Mouse (Mus musculus) embryonic facial prominence, embryonic 11.5 days (tissue): ENCODE data around the gene Trdn. TPM values are rescaled to one million over a fixed set of nuclear protein-coding genes. Genes with fewer than 3 reads are reported as not detected.

Source experiments
- ATAC-seq: fragments of 200-750 bp; cut with Nextera tagmentation; replicated peaks from 2 replicates; pipeline ENCODE4 v1.8.0; 2017; ENCODE audit warnings: low read depth; ENCODE audit not compliant: insufficient number of reproducible peaks, low FRiP score, low TSS enrichment
- DNase-seq: peaks from one replicate; pipeline ENCODE4 v3.0.0-alpha.2; 2015; ENCODE audit warnings: low spot score
- H3K27ac ChIP-seq: fragments of 300-500 bp; sonication (generic); replicated peaks from 2 replicates; pipeline ENCODE4 v1.5.1; 2014; ENCODE audit warnings: mild to moderate bottlenecking, low read depth, low read length, control low read depth
- H3K27me3 ChIP-seq: fragments of 300-500 bp; sonication (generic); 2 replicates; pipeline ENCODE4 v1.6.1; 2014; ENCODE audit warnings: mild to moderate bottlenecking, low read length, moderate library complexity, mixed read lengths; ENCODE audit not compliant: control insufficient read depth, insufficient read depth
- H3K36me3 ChIP-seq: fragments of 300-500 bp; sonication (generic); replicated peaks from 2 replicates; pipeline ENCODE4 v1.6.1; 2014; ENCODE audit warnings: low read depth, mild to moderate bottlenecking, low read length, moderate library complexity, mixed read lengths; ENCODE audit not compliant: control insufficient read depth, insufficient read depth
- H3K4me1 ChIP-seq: fragments of 300-500 bp; sonication (generic); 2 replicates; pipeline ENCODE4 v1.6.1; 2014; ENCODE audit warnings: low read length, mixed read lengths; ENCODE audit not compliant: control insufficient read depth, insufficient read depth
- H3K4me2 ChIP-seq: fragments of 300-500 bp; sonication (generic); 2 replicates; pipeline ENCODE4 v1.6.1; 2014; ENCODE audit warnings: low read depth, mild to moderate bottlenecking, control low read depth, low read length, moderate library complexity
- H3K4me3 ChIP-seq: fragments of 300-500 bp; sonication (generic); 2 replicates; pipeline ENCODE4 v1.5.1; 2014; ENCODE audit warnings: low read depth, low read length, control low read depth
- H3K9ac ChIP-seq: fragments of 300-500 bp; sonication (generic); replicated peaks from 2 replicates; pipeline ENCODE4 v1.6.1; 2014; ENCODE audit warnings: mild to moderate bottlenecking, control low read depth, low read length
- H3K9me3 ChIP-seq: fragments of 300-500 bp; sonication (generic); replicated peaks from 2 replicates; pipeline ENCODE4 v1.6.1; 2016; ENCODE audit warnings: mild to moderate bottlenecking, low read length, inconsistent platforms, mixed read lengths; ENCODE audit not compliant: control insufficient read depth
- WGBS: fragments of 180-500 bp; shearing (Covaris S2); extraction: QIAGEN DNeasy Blood & Tissue Kit; methylation state at CpG from one replicate; pipeline ENCODE4 v1.1.7; 2014; 5-methylcytosine and 5-hydroxymethylcytosine counted together
- polyA plus RNA-seq: library from polyadenylated mRNA; unstranded; fragments of >200 nt; fragmentation: Nextera tagmentation; extraction: Ambion mirVana; gene quantifications from 2 replicates; pipeline ENCODE4 v1.2.1, GENCODE M21; 2014

Trdn gene
- polyA plus RNA-seq, 1 experiment from 2014 or later, result 2.1 TPM

- no peak for ATAC-seq
- no peaks in the 10 kb centered on the region for H3K36me3 ChIP-seq
- H3K27ac ChIP-seq, result no peak overlapping the region
- H3K4me1 ChIP-seq, result no peaks in the 10 kb centered on the region
- no peak overlapping the region for H3K4me2 ChIP-seq
- no peak overlapping the region for H3K9ac ChIP-seq
- no peak for DNase-seq
- no peak overlapping the region for H3K4me3 ChIP-seq
- no peaks in the 10 kb centered on the region for H3K27me3 ChIP-seq
- H3K9me3 ChIP-seq, result no peaks in the 10 kb centered on the region
- 66% methylated on average over 1 of the region's 1 CpGs for WGBS
Measured at GRCm38 (mm10) chr10:33210411-33210810, 130.1 kb downstream of the Trdn start.

- Histone ChIP-seq H3K9me3 (no peaks in the 10 kb centered on the region), H3K4me2 (no peak overlapping the region), H3K4me3 (no peak overlapping the region), H3K36me3 (no peaks in the 10 kb centered on the region), H3K9ac (no peak overlapping the region), H3K27ac (no peak overlapping the region), H3K4me1 (no peaks in the 10 kb centered on the region), H3K27me3 (no peaks in the 10 kb centered on the region)
- ATAC-seq, result no peak
- WGBS, result 52% methylated on average over 1 of the region's 1 CpGs
- no peak for DNase-seq
Measured at GRCm38 (mm10) chr10:33253911-33254310, 173.6 kb downstream of the Trdn start.

GRCm38 (mm10) chr10:33256202-33256601 is 175.8 kb downstream of the Trdn start:
- no peak overlapping the region for H3K27ac ChIP-seq
- no peaks in the 10 kb centered on the region for H3K9me3 ChIP-seq
- no peak overlapping the region for H3K4me2 ChIP-seq
- DNase-seq (no peak), ATAC-seq (no peak)
- no peaks in the 10 kb centered on the region for H3K4me1 ChIP-seq
- no peak overlapping the region for H3K9ac ChIP-seq
- no peaks in the 10 kb centered on the region for H3K36me3 ChIP-seq
- H3K27me3 ChIP-seq, result no peaks in the 10 kb centered on the region
- WGBS, result 92% methylated on average over 1 of the region's 1 CpGs
- no peak overlapping the region for H3K4me3 ChIP-seq

GRCm38 (mm10) chr10:33304982-33305381 is 224.6 kb downstream of the Trdn start:
- 39% methylated on average over 2 of the region's 2 CpGs for WGBS
- ATAC-seq (no peak), DNase-seq (peak; percentile 49)

GRCm38 (mm10) chr10:33353026-33353425 is 272.7 kb downstream of the Trdn start:
- Histone ChIP-seq H3K4me2 (no peak overlapping the region), H3K4me3 (no peak overlapping the region), H3K27me3 (no peaks in the 10 kb centered on the region), H3K9ac (no peak overlapping the region), H3K27ac (no peak overlapping the region), H3K36me3 (no peaks in the 10 kb centered on the region), H3K4me1 (no peaks in the 10 kb centered on the region), H3K9me3 (no peaks in the 10 kb centered on the region)
- WGBS, result 83% methylated on average over 1 of the region's 1 CpGs
- DNase-seq (no peak), ATAC-seq (no peak)

More at GRCm38 (mm10) chr10:33304982-33305381, 224.6 kb downstream of the Trdn start:
- no peaks in the 10 kb centered on the region for H3K27me3 ChIP-seq
- no peak overlapping the region for H3K4me2 ChIP-seq
- H3K36me3 ChIP-seq, result no peaks in the 10 kb centered on the region
- no peak overlapping the region for H3K4me3 ChIP-seq
- no peak overlapping the region for H3K9ac ChIP-seq
- H3K27ac ChIP-seq, result no peak overlapping the region
- H3K4me1 ChIP-seq, result no peaks in the 10 kb centered on the region
- no peaks in the 10 kb centered on the region for H3K9me3 ChIP-seq

GRCm38 (mm10) chr10:33366521-33366920 is 286.2 kb downstream of the Trdn start:
- H3K4me3 ChIP-seq, result no peak overlapping the region
- no peak overlapping the region for H3K27ac ChIP-seq
- H3K36me3 ChIP-seq, result no peaks in the 10 kb centered on the region
- no peak for DNase-seq
- no peaks in the 10 kb centered on the region for H3K4me1 ChIP-seq
- no peak overlapping the region for H3K9ac ChIP-seq
- H3K27me3 ChIP-seq, result no peaks in the 10 kb centered on the region
- ATAC-seq, result no peak
- no peaks in the 10 kb centered on the region for H3K9me3 ChIP-seq
- H3K4me2 ChIP-seq, result no peak overlapping the region

GRCm38 (mm10) chr10:33370534-33370933 is 290.2 kb downstream of the Trdn start:
- H3K4me1 ChIP-seq, result no peaks in the 10 kb centered on the region
- H3K27ac ChIP-seq, result no peak overlapping the region
- no peak overlapping the region for H3K4me3 ChIP-seq
- H3K27me3 ChIP-seq, result no peaks in the 10 kb centered on the region
- DNase-seq, result no peak
- 72% methylated on average over 2 of the region's 2 CpGs for WGBS
- H3K9me3 ChIP-seq, result no peaks in the 10 kb centered on the region
- ATAC-seq, result no peak
- no peaks in the 10 kb centered on the region for H3K36me3 ChIP-seq
- no peak overlapping the region for H3K4me2 ChIP-seq
- no peak overlapping the region for H3K9ac ChIP-seq

GRCm38 (mm10) chr10:33375474-33376029 is 295.2 kb downstream of the Trdn start:
- DNase-seq, result no peak
- Histone ChIP-seq H3K4me1 (no peaks in the 10 kb centered on the region), H3K27me3 (no peaks in the 10 kb centered on the region), H3K4me3 (no peak overlapping the region), H3K27ac (no peak overlapping the region), H3K9me3 (no peaks in the 10 kb centered on the region), H3K4me2 (no peak overlapping the region), H3K36me3 (no peaks in the 10 kb centered on the region), H3K9ac (no peak overlapping the region)
- ATAC-seq, result no peak
- WGBS, result 77% methylated on average over 2 of the region's 2 CpGs
